Mouse (Mus musculus) gastrocnemius, postnatal 14 days (tissue): ENCODE results near the gene Ccdc103. TPM values are rescaled to one million over a fixed set of nuclear protein-coding genes. Genes with fewer than 3 reads are reported as not detected.
A peak's percentile ranks its signal among the peaks of the same experiment; 100 is the strongest.

Experiments used
- DNase-seq: peaks from one replicate; pipeline ENCODE4 v3.0.0; 2021; ENCODE audit warnings: mixed read lengths
- intact Hi-C: fragments of 180-260 bp; cut with DNase I; formaldehyde crosslinking; loops from one replicate; pipeline ENCODE4 v1.15.1; 2025; ENCODE audit warnings: low total_unique reads
- long read RNA-seq, 2 experiments: library from polyadenylated mRNA; stranded (forward); transcript quantifications; one replicate each; pipeline ENCODE4 v2.0.0; 2021
- total RNA-seq, 2 experiments: library from RNA; stranded (reverse); gene quantifications; 2 replicates each; pipeline ENCODE4 v1.2.3; 2021

The Ccdc103 gene
- total RNA-seq: not detected
- long read RNA-seq, experiment 1, partial matches to known transcripts: 0 of 1 reads
- long read RNA-seq, experiment 1, other reads (novel, unspliced or antisense): 0 of 1 reads
- long read RNA-seq, experiment 2: 0 reads

DNA sequence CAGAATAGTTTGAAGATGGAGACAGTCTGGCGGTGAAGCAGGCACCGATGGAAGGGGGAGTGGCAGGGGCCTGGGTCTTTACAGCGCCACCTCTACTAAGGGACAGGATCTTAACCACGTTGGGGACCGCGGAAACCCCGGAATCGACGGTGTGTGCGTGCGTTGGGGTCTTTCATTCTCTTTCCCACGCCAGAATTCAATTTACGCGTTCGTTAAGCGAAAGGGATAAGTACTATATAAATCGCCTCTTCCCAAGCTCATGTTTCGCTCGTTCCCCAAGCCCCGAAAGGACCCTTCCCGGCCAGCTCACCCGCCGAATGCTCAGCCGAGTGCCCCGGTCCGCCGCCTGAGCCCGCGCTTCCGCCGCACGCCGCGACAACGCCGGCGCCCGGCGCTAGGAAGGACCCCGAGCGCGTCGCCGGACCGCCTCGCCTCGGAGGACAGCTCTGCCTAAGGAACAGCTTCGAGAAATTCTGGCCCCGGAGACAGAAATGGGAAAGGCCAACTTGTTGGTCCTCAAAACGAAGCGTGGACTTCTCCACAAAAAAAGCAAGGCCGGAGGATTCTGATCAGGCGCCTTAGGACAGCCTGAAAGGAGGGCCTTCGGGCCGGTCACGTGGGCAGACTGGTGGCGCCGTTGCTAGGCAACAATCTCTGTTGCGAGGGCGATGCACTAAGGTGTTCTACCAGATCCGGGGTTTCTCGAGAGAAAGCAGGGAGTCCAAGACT, at the start of gene Ccdc103, which contains the start of gene Eftud2:
Gene Ccdc103, plus strand, starts transcription at position 620 of the 729 bp plus-strand sequence.
Gene Eftud2, minus strand, starts transcription at position 401 of the 729 bp plus-strand sequence.
- intact Hi-C loops: no loop called here

DNA sequence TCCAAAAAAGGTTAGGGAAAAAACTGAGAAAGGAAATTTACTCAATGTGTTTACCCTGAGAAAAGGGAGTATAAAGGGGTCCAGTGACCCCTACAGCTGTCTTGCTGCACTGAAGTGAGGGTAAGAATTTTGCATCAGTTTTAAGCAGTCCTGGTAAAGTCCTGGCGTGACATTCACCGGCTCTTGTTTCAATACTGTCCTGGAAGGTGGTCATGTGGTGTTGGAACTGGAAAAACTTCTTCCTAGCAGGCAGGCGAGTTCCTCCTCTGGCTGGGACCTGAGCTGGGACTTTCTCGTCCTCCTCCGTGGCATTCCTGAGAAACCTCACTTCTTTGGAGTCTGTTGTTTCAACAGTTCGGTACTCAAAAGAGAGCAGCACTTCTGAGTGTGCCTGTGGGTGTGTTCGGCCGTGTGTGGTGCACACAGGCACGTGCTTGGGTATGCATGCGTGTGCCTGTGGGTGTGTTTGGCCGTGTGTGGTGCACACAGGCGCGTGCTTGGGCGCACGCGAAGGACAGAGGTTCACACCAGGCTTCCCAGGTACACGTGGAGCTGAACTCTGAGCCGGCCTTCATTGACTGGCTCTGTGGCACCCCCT, 48.2 kb upstream of the Ccdc103 start:
- DNase-seq: no peak
- intact Hi-C loops: no loop called here

More for the DNA sequence above, at the start of gene Ccdc103, which contains the start of gene Eftud2:
- peak; percentile 89 for DNase-seq

DNA sequence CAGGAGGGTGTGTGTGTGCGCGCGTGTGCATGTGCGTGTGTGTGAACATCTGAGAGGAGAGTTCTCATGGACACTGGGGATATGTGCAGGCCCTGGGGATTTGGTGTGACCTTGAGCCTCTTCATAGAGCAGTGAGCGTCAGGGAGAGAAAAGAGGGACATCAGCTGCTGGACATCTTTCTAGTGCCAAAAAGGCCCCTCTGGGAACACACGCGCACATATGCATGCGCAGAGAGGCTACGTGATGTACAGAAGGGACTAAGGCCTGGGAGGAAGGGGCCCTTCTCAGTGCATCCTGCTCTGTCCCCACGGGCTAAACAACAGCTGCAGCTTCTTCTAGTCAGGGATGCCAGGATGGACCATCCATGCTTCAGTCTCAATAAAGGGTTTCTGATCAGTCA, 46.8 kb upstream of the Ccdc103 start:
- intact Hi-C loops: no loop called here
- no peak for DNase-seq

- no peak for DNase-seq
These were observed 45.5 kb upstream of the Ccdc103 start, which contains the start of gene Higd1b for GRCm38 (mm10) chr11:102835549-102835948. Gene Higd1b, plus strand, starts transcription at chr11:102835849.

DNA sequence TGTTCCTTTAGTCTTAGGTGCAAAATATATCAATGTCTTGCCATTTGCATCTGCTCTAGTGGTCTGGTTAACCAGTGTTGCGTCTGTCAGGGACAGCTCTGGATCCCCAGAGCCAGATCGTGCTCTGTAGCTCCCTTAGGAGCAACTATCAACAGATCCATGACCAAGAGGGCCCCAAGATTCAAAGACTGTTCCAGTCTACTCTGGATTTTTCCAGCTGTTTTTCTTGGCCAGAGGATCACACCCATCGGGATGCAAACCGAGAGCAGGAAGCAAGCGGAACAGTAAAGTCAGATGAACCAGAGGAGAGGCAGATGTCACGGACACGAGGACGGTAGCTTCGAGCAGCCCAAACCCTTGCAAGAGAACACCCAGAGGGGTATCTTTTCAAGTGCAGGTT, 44.9 kb upstream of the Ccdc103 start:
- intact Hi-C loops: no loop called here

More at GRCm38 (mm10) chr11:102835549-102835948, 45.5 kb upstream of the Ccdc103 start, which contains the start of gene Higd1b:
- intact Hi-C loops: no loop called here

DNA sequence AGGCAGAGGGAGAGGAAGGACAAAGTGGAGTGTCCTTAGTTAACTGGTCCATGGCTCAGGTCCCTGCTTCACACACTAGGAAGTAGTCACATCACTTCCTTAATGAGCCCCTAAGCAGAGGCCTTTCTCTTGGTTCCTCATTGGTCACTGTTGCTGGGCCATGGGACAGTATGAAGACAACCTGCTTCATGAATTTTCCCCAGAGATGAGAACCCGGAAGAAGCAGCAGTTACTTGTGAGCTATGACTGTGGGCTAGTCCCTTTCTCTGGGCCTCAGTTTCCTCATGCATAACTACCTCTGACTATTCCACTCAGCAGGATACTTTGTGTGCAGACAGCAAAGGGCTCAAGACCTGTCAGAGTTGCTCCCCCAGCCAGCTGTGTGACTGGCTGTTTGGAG, 43.6 kb upstream of the Ccdc103 start:
- no peak for DNase-seq
- intact Hi-C loops: no loop called here

More for the DNA sequence above, 44.9 kb upstream of the Ccdc103 start:
- DNase-seq: no peak

- intact Hi-C loops: no loop called here
- DNase-seq: no peak
These were observed 42.9 kb upstream of the Ccdc103 start for GRCm38 (mm10) chr11:102838126-102838525.

DNA sequence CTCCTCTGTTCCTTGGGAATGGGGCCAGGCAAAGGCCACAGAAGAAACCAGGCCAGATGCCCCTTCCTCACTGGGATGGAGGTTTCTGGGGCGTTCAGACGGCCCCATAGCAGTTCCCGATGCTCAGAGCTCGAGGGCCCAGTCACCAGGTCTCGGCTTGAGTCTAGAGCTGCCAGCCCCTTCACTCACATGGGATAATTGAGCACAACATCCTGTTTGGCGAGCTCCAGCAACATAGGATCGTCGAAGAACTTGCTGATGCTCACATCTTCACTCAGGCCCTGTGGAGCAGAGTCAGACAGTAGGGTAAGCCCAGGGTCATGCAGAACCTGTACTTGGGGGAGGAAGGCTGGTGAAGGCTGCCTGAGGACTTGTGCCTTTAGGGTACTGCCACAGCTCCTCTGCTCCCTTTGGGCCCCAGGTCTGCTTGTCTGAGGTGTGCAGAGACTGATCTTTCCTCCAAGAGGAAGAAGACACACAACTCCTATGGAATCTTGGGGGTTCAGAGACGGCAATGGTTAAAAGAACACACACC, 42.3 kb upstream of the Ccdc103 start:
- intact Hi-C loops: no loop called here
- DNase-seq: no peak

DNA sequence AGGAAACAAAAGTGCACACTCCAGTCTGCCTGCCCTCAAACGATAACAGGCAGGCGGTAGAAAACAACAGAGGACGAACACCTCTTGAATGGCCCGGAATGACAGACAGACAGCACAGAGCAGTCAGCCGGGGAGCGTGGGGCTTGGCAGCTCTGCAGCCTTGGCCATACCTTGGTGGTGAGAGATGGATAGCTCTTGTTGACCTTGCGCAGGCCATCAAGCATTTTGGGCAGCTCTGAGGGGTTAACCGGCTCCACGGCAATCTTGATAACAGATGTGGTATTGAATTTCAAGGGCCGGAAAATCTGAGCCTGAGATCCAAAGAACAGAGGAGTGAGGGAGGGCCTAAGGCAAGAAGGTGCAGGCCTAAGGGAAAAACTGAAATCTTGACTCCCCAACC, 35.1 kb upstream of the Ccdc103 start:
- intact Hi-C loops: no loop called here
- no peak for DNase-seq

- peak; percentile 73 for DNase-seq
- intact Hi-C loops: loop anchor here (2.0 kb wide), 1 partner anchor 75 kb away; no protein-coding TSS in a partner anchor
These were observed 29.1 kb upstream of the Ccdc103 start for GRCm38 (mm10) chr11:102851883-102852282.

- no peak for DNase-seq
- intact Hi-C loops: loop anchor here (2.0 kb wide), 1 partner anchor 77 kb away; no protein-coding TSS in a partner anchor
These were observed 27.2 kb upstream of the Ccdc103 start for GRCm38 (mm10) chr11:102853760-102854159.

DNA sequence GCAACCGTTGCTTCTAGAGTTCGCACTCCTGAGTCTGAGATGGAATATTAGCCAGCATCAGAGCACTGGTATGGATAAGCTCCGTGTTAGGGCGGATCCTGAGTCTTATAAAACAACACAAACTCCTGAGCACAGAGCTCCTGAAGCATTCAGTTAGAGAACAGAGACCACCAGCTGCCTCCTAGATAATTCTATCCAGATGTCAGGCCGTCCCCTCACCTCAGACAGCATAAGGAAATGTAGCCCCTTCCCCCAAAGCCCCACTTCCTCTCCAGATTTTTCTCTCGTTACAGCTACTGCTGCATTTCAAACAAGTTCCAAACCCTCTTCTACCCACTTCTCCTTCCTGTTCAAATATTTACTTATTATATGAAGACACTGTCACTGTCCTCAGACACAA, 25.1 kb upstream of the Ccdc103 start:
- intact Hi-C loops: no loop called here

GRCm38 (mm10) chr11:102858951-102859350, 22.1 kb upstream of the Ccdc103 start:
- intact Hi-C loops: no loop called here
- peak; percentile 45 for DNase-seq

More for the DNA sequence above, 25.1 kb upstream of the Ccdc103 start:
- DNase-seq: no peak

- DNase-seq: peak; percentile 56
- intact Hi-C loops: no loop called here
These were observed 21.1 kb upstream of the Ccdc103 start for GRCm38 (mm10) chr11:102859933-102860332.

DNA sequence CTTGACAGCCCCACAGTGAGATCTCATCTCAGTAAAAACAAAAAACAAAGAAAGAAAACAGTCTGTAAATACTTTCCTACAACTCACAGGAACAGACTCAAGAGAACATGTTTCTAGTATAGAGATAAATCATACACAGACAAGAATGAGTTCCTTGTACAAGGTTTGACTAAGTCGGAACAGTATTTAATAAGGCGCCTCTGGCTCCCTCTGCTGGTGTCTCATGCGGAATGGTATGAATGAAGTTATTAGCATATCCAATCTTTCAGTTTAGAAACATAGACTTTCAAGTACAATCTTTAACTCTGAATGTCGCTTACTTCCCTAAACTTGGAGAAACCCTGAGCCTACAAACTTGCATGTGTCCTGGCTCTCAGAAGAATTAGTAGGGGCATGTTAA, 16.7 kb upstream of the Ccdc103 start:
- DNase-seq: peak; percentile 66
- intact Hi-C loops: no loop called here

DNA sequence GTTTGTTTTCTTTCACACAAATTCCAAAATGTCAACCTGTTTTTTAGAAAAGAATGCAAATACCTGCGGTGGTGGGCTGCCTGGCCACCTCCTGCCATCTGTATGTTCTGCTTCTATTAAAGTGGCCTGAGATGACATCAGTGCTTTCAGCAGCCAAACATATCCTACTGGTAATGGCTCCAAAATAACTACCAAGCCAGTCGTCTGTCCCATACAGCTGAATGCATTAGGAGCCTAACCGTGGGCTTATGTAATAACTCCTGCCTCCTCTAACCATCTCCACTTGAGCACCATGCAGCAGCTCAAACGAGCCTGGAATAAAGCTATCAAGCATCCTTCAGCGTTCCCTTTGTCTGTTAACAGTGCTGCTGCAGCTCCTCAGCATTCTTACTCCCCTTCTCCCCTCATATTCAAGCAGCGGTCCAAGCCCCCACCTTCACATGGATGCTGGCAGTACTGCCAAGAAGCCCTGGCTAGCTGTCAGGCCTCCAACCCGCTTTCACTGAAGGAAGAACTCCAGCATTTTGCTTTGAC, 6.1 kb upstream of the Ccdc103 start:
- intact Hi-C loops: no loop called here
- no peak for DNase-seq

GRCm38 (mm10) chr11:102879558-102879957, 1.4 kb upstream of the Ccdc103 start:
- DNase-seq: no peak
- intact Hi-C loops: no loop called here

DNA sequence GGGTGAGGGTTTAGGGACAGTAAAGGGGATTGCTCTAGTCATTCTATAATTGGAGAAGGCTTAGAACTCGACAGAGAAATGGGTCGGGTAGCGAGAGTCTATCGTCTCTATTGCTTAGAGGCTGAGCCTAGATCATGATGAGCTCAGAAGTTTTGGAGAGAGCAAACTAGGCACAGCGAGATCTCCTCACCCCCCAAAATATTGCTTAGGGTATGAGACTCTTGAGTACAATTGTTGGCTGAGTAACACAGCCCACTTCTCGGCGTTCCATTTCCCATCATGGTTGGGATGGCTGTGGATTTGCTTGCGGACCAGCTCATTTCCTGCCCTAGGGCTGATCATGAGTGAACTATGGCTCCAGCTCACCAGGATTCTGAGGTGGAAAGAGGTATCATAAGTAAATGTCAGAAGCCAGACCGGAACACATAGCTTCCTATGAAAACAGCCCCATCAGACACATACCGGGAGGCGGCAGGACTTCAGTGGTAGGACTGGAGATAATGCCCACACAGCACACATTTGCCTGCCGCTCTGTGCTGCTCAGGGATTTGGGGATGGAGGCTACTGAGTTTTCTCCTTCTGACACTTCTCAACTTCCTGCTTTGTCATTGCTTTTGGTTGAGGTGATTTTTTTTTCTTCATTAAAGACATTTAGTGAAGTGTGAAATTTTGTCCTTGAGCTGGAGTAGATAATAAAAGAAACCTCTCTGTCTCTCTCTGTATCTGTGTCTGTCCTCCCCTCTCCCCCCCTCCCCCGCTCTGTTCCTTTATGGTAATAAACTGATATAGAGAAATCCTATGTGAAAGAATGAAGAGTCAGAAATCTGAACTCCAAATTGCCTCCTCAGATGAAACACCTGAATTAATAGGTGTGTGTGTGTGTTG, 552 bp downstream of the Ccdc103 start:
- no peak for DNase-seq
- intact Hi-C loops: no loop called here

- intact Hi-C loops: no loop called here
- no peak for DNase-seq
These were observed 3.7 kb downstream of the Ccdc103 start, which contains the start of gene Fam187a for GRCm38 (mm10) chr11:102884616-102885219. Gene Fam187a, plus strand, starts transcription at chr11:102885169.
